Mouse (Mus musculus): Measurements from ENCODE around the gene Cox8b. TPM values are rescaled to one million over a fixed set of nuclear protein-coding genes. Genes with fewer than 3 reads are reported as not detected.

Cox8b gene
- polyA plus RNA-seq, 1 experiment, result not detected

DNA sequence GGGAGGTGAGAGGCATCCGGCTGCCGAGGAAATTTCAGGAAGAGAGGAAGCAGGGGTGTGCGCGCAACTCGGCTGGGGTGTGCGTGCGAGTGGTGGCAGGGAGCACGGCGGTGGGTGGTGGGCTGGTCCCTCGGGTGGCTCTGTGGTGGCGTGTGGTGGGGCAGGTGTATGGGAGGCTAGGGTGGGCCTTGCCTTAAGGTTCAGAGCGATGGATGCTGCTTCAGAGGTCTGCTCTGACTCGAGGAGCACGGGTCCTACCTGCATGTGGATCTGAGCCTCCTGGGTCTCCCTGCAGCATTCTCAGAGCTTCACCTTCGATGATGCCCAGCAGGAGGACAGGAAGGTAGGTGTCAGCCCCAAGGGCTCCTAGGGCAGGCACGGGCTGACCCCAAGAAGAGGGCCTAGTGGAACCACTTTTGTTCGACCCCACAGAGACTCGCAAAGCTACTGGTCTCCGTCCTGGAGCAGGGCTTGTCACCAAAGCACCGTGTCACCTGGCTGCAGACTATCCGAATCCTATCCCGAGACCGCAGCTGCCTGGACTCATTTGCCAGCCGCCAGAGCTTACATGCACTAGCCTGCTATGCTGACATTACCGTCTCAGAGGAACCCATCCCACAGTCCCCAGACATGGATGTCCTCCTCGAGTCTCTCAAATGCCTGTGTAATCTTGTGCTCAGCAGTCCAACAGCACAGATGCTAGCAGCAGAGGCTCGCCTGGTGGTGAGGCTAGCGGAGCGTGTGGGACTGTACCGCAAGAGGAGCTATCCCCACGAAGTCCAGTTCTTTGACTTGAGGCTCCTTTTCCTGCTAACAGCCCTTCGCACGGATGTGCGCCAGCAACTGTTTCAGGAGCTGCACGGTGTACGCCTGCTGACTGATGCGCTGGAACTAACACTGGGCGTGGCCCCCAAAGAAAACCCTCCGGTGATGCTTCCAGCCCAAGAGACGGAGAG is 42.4 kb downstream of the Cox8b start, which contains the start of gene Bet1l:
TSS of gene Bet1l (minus strand) at position 28 of the 956 bp plus-strand sequence.
- peaks cover 76% of the 10 kb centered on the region for H3K36me3 ChIP-seq (replicated peaks; ENCODE audit: low read length)
- no peaks in the 10 kb centered on the region for H3K27me3 ChIP-seq (replicated peaks)
- no peaks in the 10 kb centered on the region for H3K9me3 ChIP-seq
- TF ChIP-seq GATA1 (IDR thresholded peaks at IDR 0.05; ENCODE audit: borderline replicate concordance, low read length) (no peak), FLI1 (IDR thresholded peaks at IDR 0.05; ENCODE audit: low read length) (no peak)
- H3K4me3 ChIP-seq (replicated peaks), result peak within 1 kb of the TSS; percentile 100
- peaks cover 80% of the 10 kb centered on the region for H3K4me1 ChIP-seq

DNA sequence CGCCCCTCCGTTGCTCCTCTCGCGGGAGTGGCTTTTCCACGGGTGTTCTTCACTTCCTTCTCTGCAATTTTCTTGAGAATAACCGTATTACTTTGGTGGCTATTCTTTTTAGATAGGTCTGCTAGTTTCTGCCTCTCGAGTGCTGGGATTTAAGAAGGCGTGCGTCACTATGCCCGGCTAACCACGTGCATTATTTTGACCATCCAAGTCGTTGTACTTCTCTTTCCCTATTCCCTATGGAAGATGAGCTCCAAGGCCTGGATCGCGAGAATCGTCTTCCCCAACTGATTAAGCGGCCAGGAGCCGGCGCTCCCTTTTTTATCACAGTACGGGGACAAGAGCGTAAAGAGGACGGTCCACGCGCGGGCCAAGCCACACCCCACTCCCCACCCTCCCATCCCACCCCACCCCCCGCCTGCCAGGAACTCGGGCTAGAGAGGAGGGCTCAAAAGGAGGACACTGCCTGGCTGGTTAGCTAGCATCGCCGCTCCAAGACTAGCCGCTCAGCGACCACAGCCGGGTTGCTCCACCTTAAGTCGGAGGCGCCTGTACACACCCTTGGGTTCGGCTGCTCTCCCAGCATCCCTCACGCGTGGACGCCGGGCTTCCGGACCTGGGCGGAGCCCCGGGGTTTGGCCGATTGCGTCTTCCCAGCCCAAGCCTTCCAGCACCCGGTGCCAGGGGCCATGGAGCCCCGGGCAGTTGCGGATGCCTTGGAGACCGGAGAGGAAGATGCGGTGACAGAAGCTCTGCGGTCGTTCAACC is 43.3 kb downstream of the Cox8b start, which contains the start of gene Ric8a:
TSS of gene Ric8a (plus strand) at position 173 of the 765 bp plus-strand sequence.
- Histone ChIP-seq H3K36me3 (replicated peaks; ENCODE audit: low read length) (peaks cover 76% of the 10 kb centered on the region), H3K9me3 (no peaks in the 10 kb centered on the region), H3K4me3 (replicated peaks) (peak within 1 kb of the TSS; percentile 100), H3K4me1 (peaks cover 84% of the 10 kb centered on the region), H3K27me3 (replicated peaks) (no peaks in the 10 kb centered on the region)
- no peak for TF ChIP-seq GATA1 (IDR thresholded peaks at IDR 0.05; ENCODE audit: borderline replicate concordance, low read length)
- peak; percentile 31; the same call in 1 of the 2 replicates for TF ChIP-seq FLI1 (IDR thresholded peaks at IDR 0.05; ENCODE audit: low read length)

DNA sequence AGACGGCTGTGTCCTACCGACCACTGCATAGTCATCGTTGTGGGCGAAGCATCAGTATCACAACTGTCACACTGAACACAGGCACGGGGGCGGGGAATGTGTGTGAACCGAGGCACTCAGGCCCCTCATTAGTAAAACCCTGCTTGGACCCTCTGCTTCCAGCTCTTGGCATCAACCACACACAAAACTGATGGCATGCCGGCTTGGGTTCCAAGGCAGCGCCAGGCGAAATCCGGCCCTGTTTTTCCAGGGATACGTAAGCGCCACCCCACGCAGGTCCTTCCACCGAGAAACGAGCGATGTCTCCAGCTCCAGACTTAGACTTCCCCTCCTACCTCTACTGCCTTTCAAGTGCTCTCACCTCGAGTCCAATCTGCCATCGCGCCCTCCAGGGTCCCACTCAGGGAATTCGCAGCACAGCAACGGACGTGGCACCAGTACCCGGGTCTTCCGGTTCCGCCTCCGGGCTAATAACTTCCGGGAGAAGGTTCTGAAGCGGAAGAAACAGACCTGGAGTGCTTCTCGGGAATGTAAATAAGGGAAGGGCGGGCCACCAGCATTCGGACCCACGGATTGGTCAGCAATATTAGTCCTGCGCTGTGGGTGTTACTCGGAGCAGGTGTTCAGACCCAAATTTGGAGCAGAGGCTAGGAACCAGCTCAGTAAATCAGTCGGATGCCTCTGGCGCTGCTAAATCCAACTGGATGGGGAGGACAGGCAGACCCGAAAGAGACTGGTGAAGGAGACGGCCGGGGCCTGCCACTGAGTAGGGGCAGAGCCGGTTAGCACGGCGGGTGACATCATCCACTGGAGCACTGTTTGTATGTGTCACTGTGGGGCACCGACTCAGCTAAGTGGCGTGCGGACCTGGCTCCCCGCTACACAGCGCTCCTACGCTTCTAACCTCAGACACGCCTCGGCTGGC is 44.1 kb downstream of the Cox8b start, which contains the start of gene Gm45785:
TSS of gene Gm45785 (minus strand) at position 472 of the 925 bp plus-strand sequence.
- Histone ChIP-seq H3K4me1 (peaks cover 82% of the 10 kb centered on the region), H3K9me3 (no peaks in the 10 kb centered on the region), H3K4me3 (replicated peaks) (peak within 1 kb of the TSS; percentile 100), H3K27me3 (replicated peaks) (no peaks in the 10 kb centered on the region), H3K36me3 (replicated peaks; ENCODE audit: low read length) (peaks cover 74% of the 10 kb centered on the region)
- no peak for TF ChIP-seq GATA1 (IDR thresholded peaks at IDR 0.05; ENCODE audit: borderline replicate concordance, low read length)
- TF ChIP-seq FLI1 (IDR thresholded peaks at IDR 0.05; ENCODE audit: low read length), result peak; percentile 15; the same call in 1 of the 2 replicates

DNA sequence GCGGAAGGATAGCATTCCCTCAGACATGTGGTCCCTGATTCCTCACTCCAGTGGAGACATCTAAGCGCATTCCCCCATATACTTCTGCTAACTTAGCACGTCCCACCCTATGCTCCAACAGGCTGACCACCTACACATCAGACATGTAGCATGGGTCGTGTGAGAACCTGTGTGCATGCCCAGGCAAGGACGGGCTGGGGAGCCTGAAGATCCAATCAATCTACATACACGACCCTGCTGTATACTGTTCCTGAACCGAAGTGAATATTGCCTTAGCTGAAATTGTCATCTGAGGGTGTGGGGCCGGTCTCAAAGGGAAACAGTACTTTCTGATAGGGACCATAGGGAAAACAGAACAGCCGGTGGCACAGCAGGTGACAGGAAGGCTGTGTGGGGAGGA is 45.1 kb downstream of the Cox8b start:
- Histone ChIP-seq H3K9me3 (no peaks in the 10 kb centered on the region), H3K4me1 (peaks cover 80% of the 10 kb centered on the region), H3K36me3 (replicated peaks; ENCODE audit: low read length) (peaks cover 74% of the 10 kb centered on the region), H3K4me3 (replicated peaks) (peak overlapping the region; percentile 100), H3K27me3 (replicated peaks) (no peaks in the 10 kb centered on the region)
- TF ChIP-seq GATA1 (IDR thresholded peaks at IDR 0.05; ENCODE audit: borderline replicate concordance, low read length) (no peak), FLI1 (IDR thresholded peaks at IDR 0.05; ENCODE audit: low read length) (no peak)

DNA sequence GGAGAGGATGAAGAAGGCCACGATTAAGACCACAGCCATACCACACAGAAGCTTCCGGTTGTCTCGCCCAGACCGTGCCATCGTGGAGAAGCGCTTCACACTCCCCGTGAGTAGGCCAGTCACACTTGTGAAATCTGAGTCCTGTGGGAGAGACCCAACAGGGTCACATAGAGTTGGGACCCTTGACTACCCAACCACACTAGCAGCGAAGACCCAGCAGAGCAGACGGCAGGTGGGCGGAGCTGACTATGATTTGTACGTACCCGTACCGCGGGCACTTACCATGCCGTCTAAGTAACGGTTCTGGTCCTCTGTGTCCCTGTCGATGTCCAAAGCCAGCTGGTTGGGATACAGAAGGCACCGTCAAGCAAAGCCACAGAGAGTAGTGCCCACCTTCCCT is 45.8 kb downstream of the Cox8b start:
- Histone ChIP-seq H3K27me3 (replicated peaks) (no peaks in the 10 kb centered on the region), H3K36me3 (replicated peaks; ENCODE audit: low read length) (peaks cover 69% of the 10 kb centered on the region), H3K4me1 (peaks cover 77% of the 10 kb centered on the region), H3K9me3 (no peaks in the 10 kb centered on the region), H3K4me3 (replicated peaks) (peak overlapping the region; percentile 100)
- TF ChIP-seq GATA1 (IDR thresholded peaks at IDR 0.05; ENCODE audit: borderline replicate concordance, low read length), result no peak
- TF ChIP-seq FLI1 (IDR thresholded peaks at IDR 0.05; ENCODE audit: low read length), result no peak

DNA sequence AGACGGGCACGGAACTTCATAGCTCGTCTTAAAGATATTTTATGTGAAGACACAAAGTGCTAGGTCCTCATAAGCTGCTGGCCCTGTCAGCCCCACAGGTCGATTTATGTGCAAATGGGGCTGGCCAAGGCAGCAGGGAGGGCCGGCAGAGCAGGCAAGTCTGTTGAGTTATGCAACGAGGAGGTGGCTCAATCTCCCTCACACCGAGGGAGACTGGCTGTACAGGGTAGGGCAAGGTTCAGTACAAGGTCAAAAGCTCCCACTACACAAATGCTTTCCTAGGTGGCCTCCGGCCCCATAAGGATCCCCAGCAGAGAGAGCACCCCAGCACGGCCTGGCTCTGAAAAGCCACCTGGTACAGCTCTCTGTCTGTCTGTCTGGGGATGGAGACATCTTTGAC is 46.9 kb downstream of the Cox8b start:
- no peaks in the 10 kb centered on the region for H3K9me3 ChIP-seq
- no peak for TF ChIP-seq GATA1 (IDR thresholded peaks at IDR 0.05; ENCODE audit: borderline replicate concordance, low read length)
- TF ChIP-seq FLI1 (IDR thresholded peaks at IDR 0.05; ENCODE audit: low read length), result no peak
- H3K36me3 ChIP-seq (replicated peaks; ENCODE audit: low read length), result peaks cover 58% of the 10 kb centered on the region
- H3K4me3 ChIP-seq (replicated peaks), result peak overlapping the region; percentile 60
- H3K27me3 ChIP-seq (replicated peaks), result no peaks in the 10 kb centered on the region
- H3K4me1 ChIP-seq, result peaks cover 70% of the 10 kb centered on the region

DNA sequence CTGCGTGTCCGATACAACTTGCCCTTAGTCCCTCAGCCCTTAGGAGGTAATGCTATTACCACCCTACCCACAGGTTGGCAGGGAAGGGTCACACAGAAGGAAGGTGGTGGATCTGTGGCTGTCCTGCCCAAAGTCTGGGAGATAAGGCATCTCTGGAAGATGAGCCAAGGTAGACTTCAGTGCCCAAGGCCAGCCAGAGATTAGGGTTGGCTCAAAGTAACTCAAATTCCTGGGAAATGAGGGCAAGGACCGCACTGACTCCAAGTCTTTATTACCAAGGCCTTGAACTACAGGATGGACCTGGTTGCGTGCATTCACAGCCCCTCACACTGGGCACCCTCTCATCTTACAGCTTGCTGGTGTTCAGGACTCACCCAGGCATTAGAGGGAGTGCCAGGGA is 48.3 kb downstream of the Cox8b start:
- Histone ChIP-seq H3K4me1 (peaks cover 76% of the 10 kb centered on the region), H3K4me3 (replicated peaks) (no peak overlapping the region), H3K27me3 (replicated peaks) (peaks cover 3% of the 10 kb centered on the region), H3K9me3 (no peaks in the 10 kb centered on the region), H3K36me3 (replicated peaks; ENCODE audit: low read length) (peaks cover 51% of the 10 kb centered on the region)
- TF ChIP-seq GATA1 (IDR thresholded peaks at IDR 0.05; ENCODE audit: borderline replicate concordance, low read length) (no peak), FLI1 (IDR thresholded peaks at IDR 0.05; ENCODE audit: low read length) (no peak)

Other genes starting within 250 kb of the Cox8b start
- gene Olfr539, start 240.5 kb downstream of the Cox8b start, polyA plus RNA-seq (2012; ENCODE audit: insufficient read depth, low replicate concordance), result not detected in 2 replicates
- gene Olfr45, start 218.5 kb downstream of the Cox8b start, polyA plus RNA-seq (2012; ENCODE audit: insufficient read depth, low replicate concordance), result not detected in 2 replicates
- not detected in 2 replicates for gene Olfr541, start 203.2 kb downstream of the Cox8b start, polyA plus RNA-seq (2012; ENCODE audit: insufficient read depth, low replicate concordance)
- gene Cyp2e1, start 136.7 kb downstream of the Cox8b start, polyA plus RNA-seq (2012; ENCODE audit: insufficient read depth, low replicate concordance), result not detected in 2 replicates
- gene Syce1, start 112.6 kb downstream of the Cox8b start, polyA plus RNA-seq (2012; ENCODE audit: insufficient read depth, low replicate concordance), result 0.38 TPM in 1 of 2 replicates, not detected in the other
- 1.8 TPM in 1 of 2 replicates, not detected in the other for gene Zfp941, start 78.3 kb downstream of the Cox8b start, polyA plus RNA-seq (2012; ENCODE audit: insufficient read depth, low replicate concordance)
- not detected in 2 replicates for gene Urah, start 65.4 kb downstream of the Cox8b start, polyA plus RNA-seq (2012; ENCODE audit: insufficient read depth, low replicate concordance)
- gene Scgb1c1, start 54.9 kb downstream of the Cox8b start, polyA plus RNA-seq (2012; ENCODE audit: insufficient read depth, low replicate concordance), result 1.1 TPM in 1 of 2 replicates, not detected in the other
- gene Odf3, start 52.6 kb downstream of the Cox8b start, polyA plus RNA-seq (2012; ENCODE audit: insufficient read depth, low replicate concordance), result 0.13 TPM in 1 of 2 replicates, not detected in the other
- gene Gm45785, start 44.1 kb downstream of the Cox8b start, polyA plus RNA-seq (2012; ENCODE audit: insufficient read depth, low replicate concordance), result not detected in 2 replicates
- gene Ric8a, start 43.5 kb downstream of the Cox8b start, polyA plus RNA-seq (2012; ENCODE audit: insufficient read depth, low replicate concordance), result 57.2 and 112 TPM in 2 replicates
- 4.0 and 23.4 TPM in 2 replicates for gene Bet1l, start 42.9 kb downstream of the Cox8b start, polyA plus RNA-seq (2012; ENCODE audit: insufficient read depth, low replicate concordance)
- gene Psmd13, start 18.5 kb downstream of the Cox8b start, polyA plus RNA-seq (2012; ENCODE audit: insufficient read depth, low replicate concordance), result 16.6 and 130 TPM in 2 replicates
- 25.1 and 60.6 TPM in 2 replicates for gene Sirt3, start 18.1 kb downstream of the Cox8b start, polyA plus RNA-seq (2012; ENCODE audit: insufficient read depth, low replicate concordance)
- 18.0 and 21.3 TPM in 2 replicates for gene Nlrp6, start 20.5 kb upstream of the Cox8b start, polyA plus RNA-seq (2012; ENCODE audit: insufficient read depth, low replicate concordance)
- 6.6 and 7.4 TPM in 2 replicates for gene Pgghg, start 40.9 kb upstream of the Cox8b start, polyA plus RNA-seq (2012; ENCODE audit: insufficient read depth, low replicate concordance)
- not detected in 2 replicates for gene Ifitm5, start 49.8 kb upstream of the Cox8b start, polyA plus RNA-seq (2012; ENCODE audit: insufficient read depth, low replicate concordance)
- gene Gm45717, start 55.5 kb upstream of the Cox8b start, polyA plus RNA-seq (2012; ENCODE audit: insufficient read depth, low replicate concordance), result not detected in 2 replicates
- 93.8 and 722 TPM in 2 replicates for gene Ifitm2, start 55.5 kb upstream of the Cox8b start, polyA plus RNA-seq (2012; ENCODE audit: insufficient read depth, low replicate concordance)
- 27.5 and 76.2 TPM in 2 replicates for gene Ifitm1, start 66.8 kb upstream of the Cox8b start, polyA plus RNA-seq (2012; ENCODE audit: insufficient read depth, low replicate concordance)
- 28.6 and 151 TPM in 2 replicates for gene Ifitm3, start 110.3 kb upstream of the Cox8b start, polyA plus RNA-seq (2012; ENCODE audit: insufficient read depth, low replicate concordance)
- 0.91 TPM in 1 of 2 replicates, not detected in the other for gene Ifitm6, start 117.5 kb upstream of the Cox8b start, polyA plus RNA-seq (2012; ENCODE audit: insufficient read depth, low replicate concordance)
- gene Gm17387, start 128.7 kb upstream of the Cox8b start, polyA plus RNA-seq (2012; ENCODE audit: insufficient read depth, low replicate concordance), result not detected in 2 replicates
- gene B4galnt4, start 160.7 kb upstream of the Cox8b start, polyA plus RNA-seq (2012; ENCODE audit: insufficient read depth, low replicate concordance), result 11.5 and 17.3 TPM in 2 replicates
- 2.5 and 3.0 TPM in 2 replicates for gene Pkp3, start 177.8 kb upstream of the Cox8b start, polyA plus RNA-seq (2012; ENCODE audit: insufficient read depth, low replicate concordance)
- gene Sigirr, start 200.1 kb upstream of the Cox8b start, polyA plus RNA-seq (2012; ENCODE audit: insufficient read depth, low replicate concordance), result 41.8 and 92.9 TPM in 2 replicates
- not detected in 2 replicates for gene Ano9, start 217.4 kb upstream of the Cox8b start, polyA plus RNA-seq (2012; ENCODE audit: insufficient read depth, low replicate concordance)
- gene Ptdss2, start 221.9 kb upstream of the Cox8b start, polyA plus RNA-seq (2012; ENCODE audit: insufficient read depth, low replicate concordance), result 32.9 and 81.5 TPM in 2 replicates

All from megakaryocyte, embryonic 14.5 days (primary cell).